Mouse (Mus musculus): ENCODE data around the gene Hpse2. TPM values are rescaled to one million over a fixed set of nuclear protein-coding genes. Genes with fewer than 3 reads are reported as not detected.

Gene Hpse2
- polyA plus RNA-seq, 1 experiment = not detected

GRCm38 (mm10) chr19:42937544-42937943 is 450.6 kb downstream of the Hpse2 start:
- no peak for TF ChIP-seq MYOG (IDR thresholded peaks at IDR 0.05; ENCODE audit: control insufficient read depth in 1 of 3, insufficient read depth in 1 of 3, insufficient read length in 2 of 3, low read depth in 2 of 3)
- H3K4me2 ChIP-seq (ENCODE audit: low read depth) = no peak overlapping the region
- H3ac ChIP-seq (ENCODE audit: control insufficient read depth, insufficient read length) = no peak overlapping the region
- H3K27me3 ChIP-seq (ENCODE audit: control insufficient read depth, insufficient read depth, insufficient read length) = no peaks in the 10 kb centered on the region
- no peak overlapping the region for H3K4me3 ChIP-seq
- no peaks in the 10 kb centered on the region for H3K36me3 ChIP-seq (ENCODE audit: control insufficient read depth, insufficient read depth)
- H3K79me2 ChIP-seq (ENCODE audit: control insufficient read depth, insufficient read depth) = no peaks in the 10 kb centered on the region

DNA sequence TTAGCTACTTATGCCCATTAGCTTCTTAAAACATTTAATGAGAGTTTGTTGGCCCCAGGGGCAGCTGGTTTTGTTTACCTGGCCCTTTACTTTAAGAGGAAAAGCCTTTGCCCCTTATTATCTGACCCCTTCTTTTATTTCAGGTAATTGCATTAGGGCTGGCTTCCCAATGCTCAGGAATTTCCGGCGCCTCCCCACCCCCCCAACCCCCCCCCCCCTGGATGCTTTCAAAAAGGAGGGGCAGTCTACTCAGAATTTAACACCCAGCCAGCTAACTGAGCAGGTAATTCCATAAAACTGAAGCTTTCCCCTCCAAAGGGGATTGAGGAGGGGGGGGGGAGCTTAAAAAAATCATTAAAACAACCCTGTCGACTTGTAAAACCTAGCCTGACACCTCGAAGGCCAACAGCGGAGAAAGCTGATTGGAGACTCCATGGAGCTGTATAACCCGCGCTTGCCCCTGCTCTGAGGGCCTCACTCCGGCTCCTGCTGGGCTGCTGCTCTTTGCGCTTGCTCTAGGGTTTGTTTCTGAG is 451.4 kb downstream of the Hpse2 start:
- Histone ChIP-seq H3K36me3 (ENCODE audit: control insufficient read depth, insufficient read depth) (no peaks in the 10 kb centered on the region), H3K4me2 (ENCODE audit: low read depth) (no peak overlapping the region), H3ac (ENCODE audit: control insufficient read depth, insufficient read length) (no peak overlapping the region), H3K27me3 (ENCODE audit: control insufficient read depth, insufficient read depth, insufficient read length) (no peaks in the 10 kb centered on the region), H3K79me2 (ENCODE audit: control insufficient read depth, insufficient read depth) (no peaks in the 10 kb centered on the region), H3K4me3 (no peak overlapping the region)
- TF ChIP-seq TCF3 (IDR thresholded peaks at IDR 0.05; ENCODE audit: insufficient read length, low read depth) (no peak), MYOD1 (IDR thresholded peaks at IDR 0.05; ENCODE audit: control insufficient read depth in 1 of 3, insufficient read length in 2 of 3, low read depth in 2 of 3) (no peak), REST (IDR thresholded peaks at IDR 0.05; ENCODE audit: insufficient read depth, insufficient read length) (no peak), POLR2AphosphoS2 (IDR thresholded peaks at IDR 0.05; ENCODE audit: insufficient read length, low read depth) (no peak), MYOG (IDR thresholded peaks at IDR 0.05; ENCODE audit: control insufficient read depth in 1 of 3, insufficient read depth in 1 of 3, insufficient read length in 2 of 3, low read depth in 2 of 3) (no peak), MAX (IDR thresholded peaks at IDR 0.05; ENCODE audit: low read depth) (no peak)

DNA sequence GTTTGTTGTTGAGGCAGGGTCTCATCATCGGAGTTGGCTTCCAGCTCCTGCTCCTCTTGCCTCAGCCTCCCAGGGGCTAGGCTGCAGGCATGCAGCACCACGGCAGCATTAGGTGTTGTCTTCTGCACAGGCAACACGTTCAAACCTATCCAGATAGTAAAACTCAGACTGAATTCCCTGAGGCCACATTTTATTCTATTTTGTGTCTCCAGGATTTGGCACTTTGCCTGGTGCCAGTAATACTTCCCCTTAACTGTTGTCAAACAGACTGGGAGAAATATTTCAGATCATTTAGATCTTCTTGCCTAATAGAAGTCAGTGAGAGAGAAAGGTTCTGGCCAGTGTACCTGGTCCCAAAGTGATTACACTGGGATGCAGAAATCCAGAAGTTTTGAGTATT is 458.5 kb downstream of the Hpse2 start:
- H3K4me2 ChIP-seq (ENCODE audit: low read depth) = no peak overlapping the region
- H3K36me3 ChIP-seq (ENCODE audit: control insufficient read depth, insufficient read depth) = no peaks in the 10 kb centered on the region
- TF ChIP-seq CEBPB (IDR thresholded peaks at IDR 0.05; ENCODE audit: insufficient read depth, poor library complexity, severe bottlenecking) (no peak), TCF12 (IDR thresholded peaks at IDR 0.05; ENCODE audit: insufficient read depth, poor library complexity, severe bottlenecking) (no peak), MYOG (IDR thresholded peaks at IDR 0.05; ENCODE audit: control insufficient read depth in 1 of 3, insufficient read depth in 1 of 3, insufficient read length in 2 of 3, low read depth in 2 of 3) (no peak), MAX (IDR thresholded peaks at IDR 0.05; ENCODE audit: low read depth) (no peak), REST (IDR thresholded peaks at IDR 0.05; ENCODE audit: insufficient read depth, insufficient read length) (no peak), USF1 (IDR thresholded peaks at IDR 0.05; ENCODE audit: low read depth) (no peak), SRF (IDR thresholded peaks at IDR 0.05; ENCODE audit: control insufficient read depth, insufficient read length, low read depth) (no peak), TCF3 (IDR thresholded peaks at IDR 0.05; ENCODE audit: insufficient read length, low read depth) (no peak), E2F4 (IDR thresholded peaks at IDR 0.05; ENCODE audit: insufficient read depth) (no peak), POLR2AphosphoS2 (IDR thresholded peaks at IDR 0.05; ENCODE audit: insufficient read length, low read depth) (no peak), POLR2A (IDR thresholded peaks at IDR 0.05; ENCODE audit: insufficient read length, low read depth) (no peak), MYOD1 (IDR thresholded peaks at IDR 0.05; ENCODE audit: control insufficient read depth in 1 of 3, insufficient read length in 2 of 3, low read depth in 2 of 3) (no peak)
- H3K27me3 ChIP-seq (ENCODE audit: control insufficient read depth, insufficient read depth, insufficient read length) = no peaks in the 10 kb centered on the region
- no peak overlapping the region for H3K4me3 ChIP-seq
- H3ac ChIP-seq (ENCODE audit: control insufficient read depth, insufficient read length) = no peak overlapping the region
- no peaks in the 10 kb centered on the region for H3K79me2 ChIP-seq (ENCODE audit: control insufficient read depth, insufficient read depth)

- H3K4me2 ChIP-seq (ENCODE audit: low read depth) = no peak overlapping the region
- H3ac ChIP-seq (ENCODE audit: control insufficient read depth, insufficient read length) = no peak overlapping the region
- H3K27me3 ChIP-seq (ENCODE audit: control insufficient read depth, insufficient read depth, insufficient read length) = no peaks in the 10 kb centered on the region
- no peak overlapping the region for H3K4me3 ChIP-seq
- TF ChIP-seq MYOD1 (IDR thresholded peaks at IDR 0.05; ENCODE audit: control insufficient read depth in 1 of 3, insufficient read length in 2 of 3, low read depth in 2 of 3) (no peak), TCF12 (IDR thresholded peaks at IDR 0.05; ENCODE audit: insufficient read depth, poor library complexity, severe bottlenecking) (no peak), SRF (IDR thresholded peaks at IDR 0.05; ENCODE audit: control insufficient read depth, insufficient read length, low read depth) (no peak), POLR2A (IDR thresholded peaks at IDR 0.05; ENCODE audit: insufficient read length, low read depth) (no peak), REST (IDR thresholded peaks at IDR 0.05; ENCODE audit: insufficient read depth, insufficient read length) (no peak), TCF3 (IDR thresholded peaks at IDR 0.05; ENCODE audit: insufficient read length, low read depth) (no peak), E2F4 (IDR thresholded peaks at IDR 0.05; ENCODE audit: insufficient read depth) (no peak), POLR2AphosphoS2 (IDR thresholded peaks at IDR 0.05; ENCODE audit: insufficient read length, low read depth) (no peak), MAX (IDR thresholded peaks at IDR 0.05; ENCODE audit: low read depth) (no peak), MYOG (IDR thresholded peaks at IDR 0.05; ENCODE audit: control insufficient read depth in 1 of 3, insufficient read depth in 1 of 3, insufficient read length in 2 of 3, low read depth in 2 of 3) (no peak), USF1 (IDR thresholded peaks at IDR 0.05; ENCODE audit: low read depth) (no peak), CEBPB (IDR thresholded peaks at IDR 0.05; ENCODE audit: insufficient read depth, poor library complexity, severe bottlenecking) (no peak)
- H3K36me3 ChIP-seq (ENCODE audit: control insufficient read depth, insufficient read depth) = no peaks in the 10 kb centered on the region
- H3K79me2 ChIP-seq (ENCODE audit: control insufficient read depth, insufficient read depth) = no peaks in the 10 kb centered on the region
These were observed 459.9 kb downstream of the Hpse2 start for GRCm38 (mm10) chr19:42928271-42928670.

DNA sequence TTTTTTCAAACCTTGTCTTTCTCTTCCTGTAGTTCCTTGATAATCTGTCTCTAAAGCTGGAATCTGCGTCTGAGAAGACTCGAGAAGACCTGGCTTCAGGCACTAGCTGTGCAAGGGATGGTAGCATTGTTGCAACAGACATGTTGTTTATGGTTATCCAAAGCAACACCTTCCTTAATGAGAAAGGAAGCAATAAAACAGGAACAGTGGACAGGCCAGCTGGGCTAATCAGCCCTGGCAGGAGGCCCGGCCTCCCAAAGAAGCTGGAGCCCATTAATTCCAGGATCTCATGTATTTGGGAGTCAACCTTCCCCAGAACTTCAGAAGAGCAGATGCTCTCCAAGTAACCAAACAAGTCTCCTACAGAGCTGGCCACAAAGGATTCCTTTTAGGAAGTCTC is 465.5 kb downstream of the Hpse2 start:
- Histone ChIP-seq H3ac (ENCODE audit: control insufficient read depth, insufficient read length) (no peak overlapping the region), H3K4me2 (ENCODE audit: low read depth) (no peak overlapping the region), H3K4me3 (no peak overlapping the region), H3K79me2 (ENCODE audit: control insufficient read depth, insufficient read depth) (no peaks in the 10 kb centered on the region), H3K27me3 (ENCODE audit: control insufficient read depth, insufficient read depth, insufficient read length) (no peaks in the 10 kb centered on the region), H3K36me3 (ENCODE audit: control insufficient read depth, insufficient read depth) (no peaks in the 10 kb centered on the region)
- TF ChIP-seq MYOD1 (IDR thresholded peaks at IDR 0.05; ENCODE audit: control insufficient read depth in 1 of 3, insufficient read length in 2 of 3, low read depth in 2 of 3) (no peak), E2F4 (IDR thresholded peaks at IDR 0.05; ENCODE audit: insufficient read depth) (no peak), MAX (IDR thresholded peaks at IDR 0.05; ENCODE audit: low read depth) (no peak), POLR2AphosphoS2 (IDR thresholded peaks at IDR 0.05; ENCODE audit: insufficient read length, low read depth) (no peak), SRF (IDR thresholded peaks at IDR 0.05; ENCODE audit: control insufficient read depth, insufficient read length, low read depth) (no peak), POLR2A (IDR thresholded peaks at IDR 0.05; ENCODE audit: insufficient read length, low read depth) (no peak), TCF12 (IDR thresholded peaks at IDR 0.05; ENCODE audit: insufficient read depth, poor library complexity, severe bottlenecking) (no peak), REST (IDR thresholded peaks at IDR 0.05; ENCODE audit: insufficient read depth, insufficient read length) (no peak), USF1 (IDR thresholded peaks at IDR 0.05; ENCODE audit: low read depth) (no peak), CEBPB (IDR thresholded peaks at IDR 0.05; ENCODE audit: insufficient read depth, poor library complexity, severe bottlenecking) (no peak), MYOG (IDR thresholded peaks at IDR 0.05; ENCODE audit: control insufficient read depth in 1 of 3, insufficient read depth in 1 of 3, insufficient read length in 2 of 3, low read depth in 2 of 3) (no peak), TCF3 (IDR thresholded peaks at IDR 0.05; ENCODE audit: insufficient read length, low read depth) (no peak)
